Mouse (Mus musculus) hindbrain, embryonic 14.5 days (tissue): ENCODE measurements at regions not wholly inside any gene's neighbourhood (a gene's known extent, or its start where the extent isn't known, plus 50 kb on each side); places are given as distances from the start of the nearest gene placed in this dataset.
A peak's percentile ranks its signal among the peaks of the same experiment; 100 is the strongest.

Experiments
- ATAC-seq: fragments of 200-750 bp; cut with Nextera tagmentation; 2 replicates; pipeline ENCODE4 v1.8.0; 2017; ENCODE audit warnings: moderate number of reproducible peaks, mild to moderate bottlenecking, moderate TSS enrichment, moderate library complexity; ENCODE audit not compliant: low FRiP score
- DNase-seq: peaks from one replicate; pipeline ENCODE4 v3.0.0-alpha.2; 2015; ENCODE audit warnings: low spot score
- H3K27ac ChIP-seq: fragments of 300-500 bp; sonication (generic); 2 replicates; pipeline ENCODE4 v1.5.1; 2014; ENCODE audit warnings: mild to moderate bottlenecking, moderate library complexity
- H3K27me3 ChIP-seq: fragments of 300-500 bp; sonication (generic); 2 replicates; pipeline ENCODE4 v1.6.1; 2014; ENCODE audit warnings: mild to moderate bottlenecking, low read length, mixed read lengths; ENCODE audit not compliant: control insufficient read depth, insufficient read depth
- H3K36me3 ChIP-seq: fragments of 300-500 bp; sonication (generic); replicated peaks from 2 replicates; pipeline ENCODE4 v1.6.1; 2014; ENCODE audit not compliant: control insufficient read depth, insufficient read depth
- H3K4me1 ChIP-seq: fragments of 300-500 bp; sonication (generic); replicated peaks from 2 replicates; pipeline ENCODE4 v1.6.1; 2014; ENCODE audit warnings: antibody characterized with exemption, low read length, mixed read lengths; ENCODE audit not compliant: control insufficient read depth, insufficient read depth
- H3K4me2 ChIP-seq: fragments of 300-500 bp; sonication (generic); replicated peaks from 2 replicates; pipeline ENCODE4 v1.6.1; 2014; ENCODE audit warnings: mild to moderate bottlenecking, moderate library complexity
- H3K4me3 ChIP-seq: fragments of 300-500 bp; sonication (generic); replicated peaks from 2 replicates; pipeline ENCODE4 v1.5.1; 2014; ENCODE audit warnings: mild to moderate bottlenecking, low read length
- H3K9ac ChIP-seq: fragments of 300-500 bp; sonication (generic); 2 replicates; pipeline ENCODE4 v1.6.1; 2014
- H3K9me3 ChIP-seq: fragments of 300-500 bp; sonication (generic); 2 replicates; pipeline ENCODE4 v1.6.1; 2016; ENCODE audit warnings: low read length; ENCODE audit not compliant: control insufficient read depth
- WGBS: fragments of 180-500 bp; shearing (Covaris S2); extraction: QIAGEN DNeasy Blood & Tissue Kit; methylation state at CpG from one replicate; pipeline ENCODE4 v1.1.7; 2014; 5-methylcytosine and 5-hydroxymethylcytosine counted together

- H3K4me3 ChIP-seq: no peak overlapping the region
- ATAC-seq: 0 out of 2 replicates have a peak, but pooled peaks have one; percentile 31
- H3K36me3 ChIP-seq: no peaks in the 10 kb centered on the region
- no peaks in the 10 kb centered on the region for H3K27me3 ChIP-seq
- H3K9me3 ChIP-seq: no peaks in the 10 kb centered on the region
- H3K4me2 ChIP-seq: no peak overlapping the region
- H3K4me1 ChIP-seq: 0 out of 2 replicates have a peak, but pooled peaks cover 11% of the 10 kb centered on the region
- no peak overlapping the region for H3K9ac ChIP-seq
- 17% methylated on average over 4 of the region's 4 CpGs for WGBS
- no peak for DNase-seq
- H3K27ac ChIP-seq: no peak overlapping the region
Observed at GRCm38 (mm10) chr11:21016133-21016746, 74.9 kb upstream of the Peli1 start.

DNA sequence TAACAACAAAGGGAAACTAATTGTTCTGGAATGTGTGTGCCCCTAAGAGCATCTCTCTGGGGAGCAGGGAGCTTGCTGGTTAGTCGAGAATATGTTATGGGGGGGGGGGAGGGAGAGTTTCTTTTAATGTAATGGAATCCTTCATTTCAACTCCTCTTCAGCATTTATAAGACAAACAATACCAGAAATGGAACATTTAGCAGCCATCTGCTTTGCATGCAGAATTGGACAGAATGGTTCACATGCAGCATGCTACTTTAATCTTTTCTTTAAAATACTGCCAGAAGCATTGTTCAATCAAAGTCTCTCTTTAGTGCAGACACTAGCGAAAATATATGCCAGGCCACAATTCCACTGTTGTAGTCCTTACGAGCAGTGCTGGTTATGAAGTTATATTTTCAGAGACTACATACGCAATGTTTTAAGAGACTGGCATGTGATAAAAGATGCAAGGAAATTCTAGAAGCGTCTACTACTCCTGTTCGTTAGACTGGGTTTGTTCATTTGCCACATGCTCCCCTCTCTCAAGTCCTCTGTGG, 74.2 kb upstream of the Peli1 start:
- Histone ChIP-seq H3K9me3 (no peaks in the 10 kb centered on the region), H3K4me3 (no peak overlapping the region), H3K36me3 (no peaks in the 10 kb centered on the region), H3K27me3 (no peaks in the 10 kb centered on the region), H3K4me2 (no peak overlapping the region), H3K9ac (no peak overlapping the region), H3K4me1 (0 out of 2 replicates have a peak, but pooled peaks cover 11% of the 10 kb centered on the region), H3K27ac (no peak overlapping the region)
- DNase-seq (no peak), ATAC-seq (no peak)
- WGBS: 48% methylated on average over 6 of the region's 6 CpGs

DNA sequence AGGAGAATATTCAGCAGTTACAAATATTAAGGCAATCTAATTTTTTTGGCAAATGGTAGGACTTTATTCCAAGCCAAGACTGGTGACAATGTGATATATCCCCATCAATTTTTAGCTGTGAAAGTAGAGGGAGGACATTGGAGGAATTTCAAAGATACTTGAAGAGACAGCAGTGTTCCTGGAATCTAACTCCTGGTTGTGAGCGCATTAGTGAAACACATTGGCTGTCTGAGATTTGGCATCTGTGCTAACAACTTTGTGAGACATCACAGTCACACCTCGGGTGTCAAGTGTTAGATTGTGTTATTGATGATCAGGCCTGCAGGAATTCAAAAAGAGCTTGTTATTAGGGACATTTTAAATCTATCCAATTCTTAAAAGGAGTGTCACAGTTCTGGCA, 71.3 kb upstream of the Peli1 start:
- Histone ChIP-seq H3K9ac (no peak overlapping the region), H3K9me3 (no peaks in the 10 kb centered on the region), H3K4me3 (no peak overlapping the region), H3K4me2 (no peak overlapping the region), H3K4me1 (0 out of 2 replicates have a peak, but pooled peaks cover 11% of the 10 kb centered on the region), H3K27ac (no peak overlapping the region), H3K36me3 (no peaks in the 10 kb centered on the region), H3K27me3 (no peaks in the 10 kb centered on the region)
- 84% methylated on average over 2 of the region's 2 CpGs for WGBS
- DNase-seq: no peak
- ATAC-seq: no peak

GRCm38 (mm10) chr11:21024111-21024510, 67.0 kb upstream of the Peli1 start:
- ATAC-seq: no peak
- Histone ChIP-seq H3K4me1 (no peaks in the 10 kb centered on the region), H3K4me2 (no peak overlapping the region), H3K4me3 (no peak overlapping the region), H3K27ac (no peak overlapping the region), H3K9ac (no peak overlapping the region), H3K27me3 (no peaks in the 10 kb centered on the region), H3K9me3 (no peaks in the 10 kb centered on the region), H3K36me3 (no peaks in the 10 kb centered on the region)
- 84% methylated on average over 4 of the region's 4 CpGs for WGBS
- no peak for DNase-seq

GRCm38 (mm10) chr11:21024521-21024920, 66.6 kb upstream of the Peli1 start:
- Histone ChIP-seq H3K4me3 (no peak overlapping the region), H3K27ac (no peak overlapping the region), H3K36me3 (no peaks in the 10 kb centered on the region), H3K4me2 (no peak overlapping the region), H3K4me1 (no peaks in the 10 kb centered on the region), H3K27me3 (no peaks in the 10 kb centered on the region), H3K9me3 (no peaks in the 10 kb centered on the region), H3K9ac (no peak overlapping the region)
- DNase-seq (no peak), ATAC-seq (no peak)
- WGBS: 61% methylated on average over 2 of the region's 2 CpGs

DNA sequence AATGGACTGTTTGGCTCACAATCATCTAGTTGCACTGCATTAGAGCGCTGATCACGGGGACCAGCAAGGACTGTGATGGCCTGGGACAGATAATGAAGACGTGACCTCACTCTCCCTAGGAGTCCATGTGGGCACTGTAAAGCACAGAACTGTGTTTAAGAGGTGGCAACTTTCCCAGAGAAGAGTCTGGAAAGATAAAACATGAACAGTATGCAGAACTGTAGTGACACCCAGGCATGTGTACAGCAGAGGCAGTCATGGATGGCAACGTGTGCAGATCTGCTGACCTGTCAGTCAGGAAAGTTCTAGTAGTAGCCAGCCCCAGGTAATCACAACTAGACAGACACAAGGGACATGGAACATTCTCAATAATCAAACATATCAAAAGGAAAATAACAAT, 63.8 kb upstream of the Peli1 start:
- Histone ChIP-seq H3K4me3 (no peak overlapping the region), H3K4me1 (no peaks in the 10 kb centered on the region), H3K4me2 (no peak overlapping the region), H3K27ac (no peak overlapping the region), H3K27me3 (no peaks in the 10 kb centered on the region), H3K9me3 (no peaks in the 10 kb centered on the region), H3K9ac (no peak overlapping the region), H3K36me3 (no peaks in the 10 kb centered on the region)
- ATAC-seq: no peak
- WGBS: 93% methylated on average over 4 of the region's 4 CpGs
- no peak for DNase-seq

DNA sequence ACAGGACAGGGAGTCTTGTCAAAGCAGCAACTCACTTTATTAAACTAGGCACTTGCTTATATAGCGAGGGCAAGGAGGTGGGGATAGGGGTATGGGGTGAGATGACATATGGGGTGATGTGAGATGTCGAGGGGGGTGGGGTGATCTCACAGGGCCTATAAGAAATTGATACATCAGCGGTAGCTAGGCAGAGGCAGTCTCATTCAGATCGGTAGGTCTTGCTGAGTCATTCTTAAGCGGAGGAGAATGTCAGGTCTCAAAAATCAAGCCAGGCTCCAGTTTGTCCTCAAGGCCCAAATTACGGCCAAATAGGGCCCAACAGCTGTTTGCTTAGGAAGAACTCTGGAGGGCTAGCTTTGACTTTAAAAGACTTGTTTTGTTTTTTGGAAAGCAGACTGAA, 60.7 kb upstream of the Peli1 start:
- Histone ChIP-seq H3K4me1 (0 out of 2 replicates have a peak, but pooled peaks cover 3% of the 10 kb centered on the region), H3K9ac (no peak overlapping the region), H3K36me3 (no peaks in the 10 kb centered on the region), H3K9me3 (no peaks in the 10 kb centered on the region), H3K27me3 (no peaks in the 10 kb centered on the region), H3K27ac (no peak overlapping the region), H3K4me3 (no peak overlapping the region), H3K4me2 (no peak overlapping the region)
- no peak for ATAC-seq
- WGBS: 95% methylated on average over 6 of the region's 6 CpGs
- DNase-seq: no peak

GRCm38 (mm10) chr11:21031816-21032215, 59.3 kb upstream of the Peli1 start:
- Histone ChIP-seq H3K4me1 (0 out of 2 replicates have a peak, but pooled peaks cover 3% of the 10 kb centered on the region), H3K9ac (no peak overlapping the region), H3K9me3 (no peaks in the 10 kb centered on the region), H3K4me3 (no peak overlapping the region), H3K36me3 (no peaks in the 10 kb centered on the region), H3K4me2 (no peak overlapping the region), H3K27me3 (no peaks in the 10 kb centered on the region), H3K27ac (no peak overlapping the region)
- ATAC-seq: no peak
- WGBS: 92% methylated on average over 2 of the region's 2 CpGs
- no peak for DNase-seq

DNA sequence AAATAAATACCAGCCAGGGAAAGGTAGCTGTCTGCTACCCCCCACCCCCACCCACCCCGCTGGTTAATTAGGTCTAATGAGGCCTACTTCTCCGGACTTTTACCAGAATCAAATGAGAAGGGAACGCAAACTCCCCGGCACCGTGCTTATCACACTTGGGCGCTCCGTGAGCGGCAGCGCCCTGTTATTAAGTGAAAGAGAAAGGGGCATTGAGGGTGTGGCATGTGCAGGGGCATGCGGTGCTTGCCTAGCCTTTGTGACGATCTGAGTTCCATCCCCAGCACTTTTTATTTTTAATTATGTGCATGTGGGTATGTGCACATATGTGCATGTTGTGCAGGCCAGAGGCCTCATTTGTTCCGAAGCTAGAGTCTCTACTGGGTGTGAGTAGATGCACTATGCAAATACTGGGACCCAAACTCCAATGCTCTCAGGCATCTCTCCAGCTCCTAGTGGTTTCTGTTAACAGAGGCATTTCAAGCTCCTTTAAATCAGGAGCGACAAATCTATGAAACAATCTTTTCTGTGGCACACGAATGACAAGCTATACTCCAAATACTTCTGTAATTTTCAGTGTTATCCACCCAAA, 57.8 kb upstream of the Peli1 start:
- Histone ChIP-seq H3K27ac (no peak overlapping the region), H3K4me3 (no peak overlapping the region), H3K4me1 (0 out of 2 replicates have a peak, but pooled peaks cover 3% of the 10 kb centered on the region), H3K4me2 (no peak overlapping the region), H3K9me3 (no peaks in the 10 kb centered on the region), H3K36me3 (no peaks in the 10 kb centered on the region), H3K9ac (no peak overlapping the region), H3K27me3 (no peaks in the 10 kb centered on the region)
- ATAC-seq (no peak), DNase-seq (no peak)
- 84% methylated on average over 14 of the region's 14 CpGs for WGBS
